Mouse (Mus musculus) lung, embryonic 16.5 days (tissue): ENCODE data around the gene Medag. TPM values are rescaled to one million over a fixed set of nuclear protein-coding genes. Genes with fewer than 3 reads are reported as not detected.

Experiments
- ATAC-seq: fragments of 200-750 bp; cut with Nextera tagmentation; 2 replicates; pipeline ENCODE4 v1.8.0; 2017; ENCODE audit warnings: low read depth, mild to moderate bottlenecking, moderate library complexity
- H3K27ac ChIP-seq: fragments of 300-500 bp; sonication (generic); 2 replicates; pipeline ENCODE4 v1.5.1; 2014; ENCODE audit warnings: mild to moderate bottlenecking, control low read depth, low read length
- H3K27me3 ChIP-seq: fragments of 300-500 bp; sonication (generic); 2 replicates; pipeline ENCODE4 v1.6.1; 2014; ENCODE audit warnings: low read depth, low read length, mixed read lengths; ENCODE audit not compliant: control insufficient read depth, insufficient read depth
- H3K36me3 ChIP-seq: fragments of 300-500 bp; sonication (generic); 2 replicates; pipeline ENCODE4 v1.6.1; 2014; ENCODE audit warnings: low read length; ENCODE audit not compliant: control insufficient read depth, insufficient read depth
- H3K4me1 ChIP-seq: fragments of 300-500 bp; sonication (generic); replicated peaks from 2 replicates; pipeline ENCODE4 v1.6.1; 2014; ENCODE audit warnings: low read length, mixed read lengths; ENCODE audit not compliant: control insufficient read depth, insufficient read depth
- H3K4me2 ChIP-seq: fragments of 300-500 bp; sonication (generic); 2 replicates; pipeline ENCODE4 v1.6.1; 2014; ENCODE audit warnings: low read depth, low read length, control low read depth
- H3K4me3 ChIP-seq: fragments of 300-500 bp; sonication (generic); 2 replicates; pipeline ENCODE4 v1.5.1; 2014; ENCODE audit warnings: mild to moderate bottlenecking, low read length, control low read depth
- H3K9ac ChIP-seq: fragments of 300-500 bp; sonication (generic); 2 replicates; pipeline ENCODE4 v1.6.1; 2014; ENCODE audit warnings: low read length, control low read depth
- H3K9me3 ChIP-seq: fragments of 300-500 bp; sonication (generic); 2 replicates; pipeline ENCODE4 v1.6.1; 2016; ENCODE audit warnings: low read length; ENCODE audit not compliant: control insufficient read depth
- WGBS: fragments of 180-500 bp; shearing (Covaris S2); extraction: QIAGEN DNeasy Blood & Tissue Kit; methylation state at CpG from one replicate; pipeline ENCODE4 v1.1.7; 2014; 5-methylcytosine and 5-hydroxymethylcytosine counted together
- polyA plus RNA-seq: library from polyadenylated mRNA; unstranded; fragments of >200 nt; fragmentation: Nextera tagmentation; extraction: Ambion mirVana; gene quantifications from 2 replicates; pipeline ENCODE4 v1.2.1, GENCODE M21; 2015

The Medag gene
- polyA plus RNA-seq, 1 experiment from 2014 or later, result 1.2 TPM

DNA sequence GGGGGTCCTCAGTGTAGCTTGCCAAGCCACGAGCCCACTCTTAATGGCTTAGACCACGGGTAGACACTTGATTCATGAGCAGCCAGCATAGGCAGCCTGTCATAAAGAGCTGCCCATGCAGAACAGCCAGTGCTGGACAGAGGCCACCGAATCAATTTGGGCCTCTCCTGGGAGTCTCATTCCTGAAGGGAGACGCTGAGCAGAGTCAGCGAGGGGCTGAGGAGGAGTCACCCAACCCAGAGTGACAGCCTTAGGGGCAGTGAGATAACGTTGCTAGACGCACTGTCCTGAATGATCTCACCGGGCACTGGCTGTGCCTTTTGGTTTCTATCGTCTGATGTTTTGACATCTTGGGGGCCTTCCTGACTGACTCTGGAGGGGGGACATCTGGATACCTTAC lies 38.3 kb upstream of the Medag start:
- WGBS, result 14% methylated on average over 9 of the region's 9 CpGs

DNA sequence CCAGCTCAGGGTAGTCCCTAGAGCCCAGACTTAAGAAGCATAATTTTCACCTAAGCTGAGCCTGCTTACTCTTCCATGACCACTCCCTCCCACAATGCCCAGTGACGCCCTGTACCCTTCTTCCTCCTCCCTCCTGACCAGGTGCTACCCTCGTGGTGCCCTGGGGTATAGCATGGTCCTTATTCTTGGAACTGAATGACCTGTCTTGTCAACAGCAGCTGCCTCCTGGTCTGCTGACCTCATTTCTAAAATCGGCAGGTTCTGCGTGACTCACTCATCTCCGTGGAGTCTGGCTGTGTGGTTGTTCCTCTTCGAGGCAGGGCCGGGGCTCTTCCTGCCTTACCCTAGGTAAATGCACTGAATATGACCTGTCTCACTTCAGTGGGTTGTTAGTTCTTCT lies 37.5 kb upstream of the Medag start:
- H3K9ac ChIP-seq, result no peak overlapping the region
- ATAC-seq, result 0 out of 2 replicates have a peak, but pooled peaks have one; percentile 5
- WGBS, result 53% methylated on average over 7 of the region's 7 CpGs
- H3K4me3 ChIP-seq, result no peak overlapping the region
- H3K4me1 ChIP-seq, result peaks cover 13% of the 10 kb centered on the region
- no peaks in the 10 kb centered on the region for H3K9me3 ChIP-seq
- no peaks in the 10 kb centered on the region for H3K36me3 ChIP-seq
- no peaks in the 10 kb centered on the region for H3K27me3 ChIP-seq
- H3K4me2 ChIP-seq, result no peak overlapping the region
- no peak overlapping the region for H3K27ac ChIP-seq

More for the DNA sequence above, 38.3 kb upstream of the Medag start:
- Histone ChIP-seq H3K9me3 (no peaks in the 10 kb centered on the region), H3K9ac (no peak overlapping the region), H3K4me3 (no peak overlapping the region), H3K27ac (no peak overlapping the region), H3K4me2 (no peak overlapping the region), H3K4me1 (peaks cover 13% of the 10 kb centered on the region), H3K36me3 (no peaks in the 10 kb centered on the region), H3K27me3 (no peaks in the 10 kb centered on the region)
- ATAC-seq, result peak; percentile 59

DNA sequence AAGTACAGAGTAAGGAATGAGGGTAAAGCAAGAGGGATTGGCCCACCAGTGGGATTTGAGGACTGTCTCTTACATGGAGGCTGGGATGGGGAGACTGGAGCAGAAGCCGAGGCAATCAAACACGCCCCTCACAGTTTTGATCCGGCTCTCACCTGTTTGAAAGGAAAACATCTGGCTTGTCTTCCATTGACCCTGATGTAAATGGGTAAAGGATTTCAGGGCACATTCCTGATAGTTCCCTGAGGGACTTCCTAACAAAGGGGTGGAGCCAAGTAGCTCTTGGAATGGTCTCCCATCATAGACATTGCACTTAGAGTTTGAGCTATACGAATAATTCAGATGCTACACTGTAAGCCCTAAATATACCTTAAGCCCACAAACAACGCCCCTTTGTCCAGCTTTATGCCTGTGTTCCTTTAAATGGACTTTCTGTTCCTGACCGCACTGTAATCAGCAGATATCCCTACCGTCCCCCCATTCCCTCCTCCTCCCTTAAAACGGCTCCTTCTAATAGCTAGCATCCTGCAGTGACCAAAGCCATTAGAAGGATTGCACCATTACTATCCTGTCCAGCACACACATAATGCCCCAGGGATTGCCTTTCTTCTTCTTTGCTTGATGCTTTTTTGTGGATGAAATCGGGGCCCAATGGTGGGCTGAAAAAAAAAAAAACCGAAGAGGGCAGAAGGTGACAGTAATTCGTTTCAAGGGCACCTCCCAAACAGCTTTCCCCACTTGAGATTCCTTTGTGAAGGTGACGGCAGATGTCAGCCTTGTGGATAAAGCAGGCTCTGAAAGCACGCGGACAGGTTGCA lies 36.3 kb upstream of the Medag start:
- Histone ChIP-seq H3K9me3 (no peaks in the 10 kb centered on the region), H3K36me3 (no peaks in the 10 kb centered on the region), H3K9ac (peak overlapping the region; percentile 33; the same call in 1 of the 2 replicates), H3K27ac (no peak overlapping the region), H3K4me3 (0 out of 2 replicates have a peak overlapping the region, but pooled peaks have one; percentile 8), H3K27me3 (no peaks in the 10 kb centered on the region), H3K4me2 (peak overlapping the region; percentile 46), H3K4me1 (peaks cover 13% of the 10 kb centered on the region)
- no peak for ATAC-seq
- 34% methylated on average over 14 of the region's 14 CpGs for WGBS

DNA sequence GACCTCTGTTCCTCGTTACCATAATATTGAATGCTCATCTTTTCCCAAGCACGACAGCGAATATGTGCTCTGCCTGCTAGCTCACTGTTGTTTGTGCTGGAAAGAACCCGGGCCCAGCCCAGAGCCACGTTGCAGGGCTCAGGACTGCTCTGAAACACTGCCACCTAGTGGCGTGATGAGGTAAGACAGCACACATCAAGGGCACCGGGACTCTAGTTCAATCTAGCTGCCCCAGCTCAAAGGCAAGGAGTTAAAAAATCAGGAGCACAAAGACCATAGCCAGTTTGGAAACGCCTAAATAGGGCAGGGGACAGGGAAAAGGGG lies 35.7 kb upstream of the Medag start:
- no peaks in the 10 kb centered on the region for H3K9me3 ChIP-seq
- no peaks in the 10 kb centered on the region for H3K36me3 ChIP-seq
- H3K4me2 ChIP-seq, result peak overlapping the region; percentile 46
- H3K4me1 ChIP-seq, result peaks cover 13% of the 10 kb centered on the region
- H3K4me3 ChIP-seq, result 0 out of 2 replicates have a peak overlapping the region, but pooled peaks have one; percentile 8
- WGBS, result under 1% methylated on average over 8 of the region's 8 CpGs
- no peak overlapping the region for H3K27ac ChIP-seq
- H3K27me3 ChIP-seq, result no peaks in the 10 kb centered on the region
- H3K9ac ChIP-seq, result peak overlapping the region; percentile 33; the same call in 1 of the 2 replicates
- peak; percentile 78 for ATAC-seq

DNA sequence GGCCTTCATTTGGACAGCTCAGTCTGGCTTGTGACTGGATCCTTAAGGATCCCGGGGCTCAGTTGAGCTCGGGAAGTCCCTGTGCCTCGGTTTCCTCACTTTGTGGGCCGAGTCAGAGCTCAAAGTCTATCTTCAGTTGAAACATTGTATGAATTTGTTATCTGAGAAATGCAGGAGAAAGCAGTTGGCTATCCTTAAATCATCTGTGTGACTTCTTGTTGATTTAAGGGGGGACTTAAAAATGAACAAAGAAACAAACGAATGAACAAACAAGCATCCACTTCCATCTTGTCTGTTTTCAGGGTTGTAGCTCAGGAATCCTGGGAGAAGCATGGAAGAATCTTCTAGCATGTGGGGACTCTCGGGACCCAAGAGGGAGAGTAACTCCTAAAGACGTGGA lies 35.2 kb upstream of the Medag start:
- no peak overlapping the region for H3K4me2 ChIP-seq
- H3K9me3 ChIP-seq, result no peaks in the 10 kb centered on the region
- no peak overlapping the region for H3K4me3 ChIP-seq
- H3K27me3 ChIP-seq, result no peaks in the 10 kb centered on the region
- no peak for ATAC-seq
- peaks cover 13% of the 10 kb centered on the region for H3K4me1 ChIP-seq
- no peak overlapping the region for H3K9ac ChIP-seq
- no peaks in the 10 kb centered on the region for H3K36me3 ChIP-seq
- 60% methylated on average over 7 of the region's 7 CpGs for WGBS
- no peak overlapping the region for H3K27ac ChIP-seq

DNA sequence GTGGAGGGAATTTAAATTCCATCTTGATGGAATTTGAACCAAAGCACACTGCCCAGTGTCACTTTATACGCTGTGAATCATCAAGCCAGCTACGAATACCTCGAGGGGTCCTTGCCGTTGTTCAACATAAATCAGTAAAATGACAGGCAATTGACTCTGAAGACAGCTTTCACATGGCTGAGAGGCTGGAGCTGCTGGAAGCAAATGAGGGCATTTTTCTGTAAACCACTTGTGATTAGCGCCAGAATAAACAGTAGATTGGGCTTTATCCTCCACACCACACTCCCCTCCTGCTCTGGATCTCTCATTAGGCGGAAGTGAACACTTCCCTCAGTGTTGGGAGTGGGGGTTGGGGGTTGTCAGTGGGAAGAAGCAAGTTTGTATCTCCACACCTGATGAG lies 34.3 kb upstream of the Medag start:
- peaks cover 20% of the 10 kb centered on the region for H3K4me1 ChIP-seq
- H3K27ac ChIP-seq, result peak overlapping the region; percentile 12; the same call in 1 of the 2 replicates
- no peak overlapping the region for H3K4me2 ChIP-seq
- 10% methylated on average over 6 of the region's 6 CpGs for WGBS
- H3K27me3 ChIP-seq, result no peaks in the 10 kb centered on the region
- no peaks in the 10 kb centered on the region for H3K9me3 ChIP-seq
- H3K9ac ChIP-seq, result no peak overlapping the region
- H3K36me3 ChIP-seq, result no peaks in the 10 kb centered on the region
- H3K4me3 ChIP-seq, result no peak overlapping the region
- no peak for ATAC-seq

DNA sequence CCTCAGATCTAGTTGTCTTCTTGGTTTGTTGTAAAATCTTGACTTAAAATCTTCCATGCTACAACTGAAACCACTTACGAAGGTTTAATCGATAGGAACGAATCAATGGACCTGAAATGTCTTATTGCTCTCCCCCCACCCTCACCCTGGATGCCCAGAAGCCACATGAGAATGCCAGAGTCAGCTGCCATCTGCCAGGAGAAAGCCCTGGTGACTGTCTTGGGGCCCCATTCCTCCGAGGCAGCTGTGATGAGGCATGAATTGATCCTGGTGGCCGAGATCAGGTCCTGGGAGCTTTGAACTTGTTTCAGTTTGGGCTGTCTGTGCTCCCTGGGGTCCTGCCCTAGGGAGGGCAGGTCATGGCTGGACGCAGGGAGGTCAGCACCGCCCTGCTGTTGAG lies 33.0 kb upstream of the Medag start:
- Histone ChIP-seq H3K4me1 (peaks cover 20% of the 10 kb centered on the region), H3K27ac (no peak overlapping the region), H3K4me3 (no peak overlapping the region), H3K27me3 (no peaks in the 10 kb centered on the region), H3K36me3 (no peaks in the 10 kb centered on the region), H3K9ac (no peak overlapping the region), H3K4me2 (no peak overlapping the region), H3K9me3 (no peaks in the 10 kb centered on the region)
- no peak for ATAC-seq
- 81% methylated on average over 7 of the region's 7 CpGs for WGBS

DNA sequence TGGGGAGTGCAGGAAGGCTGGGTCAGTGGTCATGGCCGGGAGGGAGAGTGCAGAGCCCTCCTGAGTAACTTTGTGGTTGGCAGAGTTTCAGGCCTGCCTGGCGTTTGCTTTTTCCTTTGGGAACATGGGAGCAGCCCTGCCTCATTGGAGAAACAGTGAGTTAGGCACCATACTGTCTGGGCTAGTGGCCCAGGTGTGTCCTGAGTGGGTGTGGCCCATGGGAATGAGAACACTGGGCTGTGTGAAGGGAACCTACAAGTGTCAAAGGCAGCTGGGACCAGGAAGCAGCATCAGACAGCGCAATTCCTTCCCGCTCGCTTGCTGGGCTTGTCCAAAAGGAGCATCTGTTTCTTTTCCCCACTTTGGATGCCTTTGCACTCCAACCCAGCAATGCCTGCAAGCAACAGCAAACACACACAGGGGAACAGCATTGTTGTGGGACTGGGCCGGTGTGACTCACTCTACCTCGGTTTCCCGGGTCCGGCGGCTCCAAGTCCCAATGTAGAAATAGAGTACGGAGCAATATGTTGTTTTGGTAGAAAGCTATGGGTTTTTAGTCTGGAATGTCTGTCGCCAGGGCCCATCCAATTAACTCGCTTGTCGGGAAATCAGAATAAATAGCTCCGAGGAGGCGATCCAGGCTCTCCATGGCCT lies 32.3 kb upstream of the Medag start:
- WGBS, result 80% methylated on average over 16 of the region's 16 CpGs
- peaks cover 20% of the 10 kb centered on the region for H3K4me1 ChIP-seq

DNA sequence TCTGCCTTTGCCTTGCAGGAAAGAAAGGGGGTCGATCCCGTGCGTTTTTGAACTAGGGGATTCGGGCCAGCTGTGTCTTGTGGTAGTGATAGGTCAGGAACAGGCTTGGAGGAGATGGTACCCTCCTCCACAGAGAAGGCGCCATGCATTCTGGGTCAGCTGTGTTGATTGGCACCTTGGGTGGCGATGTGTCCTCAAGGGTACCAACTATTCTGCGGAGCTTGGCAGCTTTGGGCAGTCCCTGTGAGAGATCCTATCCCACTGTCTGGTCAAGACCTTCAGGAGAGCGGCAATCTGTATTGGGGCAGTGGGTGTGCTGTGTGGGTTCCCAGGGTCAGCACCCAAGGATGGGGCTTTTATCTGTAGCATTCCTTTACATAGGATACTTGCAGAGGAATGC lies 31.7 kb upstream of the Medag start:
- H3K9me3 ChIP-seq, result no peaks in the 10 kb centered on the region
- H3K9ac ChIP-seq, result no peak overlapping the region
- H3K36me3 ChIP-seq, result no peaks in the 10 kb centered on the region
- H3K4me2 ChIP-seq, result no peak overlapping the region
- no peak overlapping the region for H3K4me3 ChIP-seq
- H3K27me3 ChIP-seq, result no peaks in the 10 kb centered on the region
- WGBS, result 91% methylated on average over 8 of the region's 8 CpGs
- ATAC-seq, result no peak
- no peak overlapping the region for H3K27ac ChIP-seq
- H3K4me1 ChIP-seq, result peaks cover 20% of the 10 kb centered on the region

More for the DNA sequence above, 32.3 kb upstream of the Medag start:
- ATAC-seq, result no peak
- Histone ChIP-seq H3K4me3 (no peak overlapping the region), H3K27me3 (no peaks in the 10 kb centered on the region), H3K9me3 (no peaks in the 10 kb centered on the region), H3K4me2 (no peak overlapping the region), H3K36me3 (no peaks in the 10 kb centered on the region), H3K27ac (no peak overlapping the region), H3K9ac (no peak overlapping the region)
